Mouse (Mus musculus): ENCODE data around the gene Fam83e. TPM values are rescaled to one million over a fixed set of nuclear protein-coding genes. Genes with fewer than 3 reads are reported as not detected.

The Fam83e gene
- total and polyA plus RNA-seq, 3 experiments: 0.13 to 1.3 (median 0.74) TPM

GRCm38 (mm10) chr7:45708221-45708761 is 12.7 kb upstream of the Fam83e start:
- H3K27me3 ChIP-seq (replicated peaks): no peaks in the 10 kb centered on the region
- no peaks in the 10 kb centered on the region for H3K9me3 ChIP-seq (replicated peaks; ENCODE audit: low read length)
- peak overlapping the region; percentile 91 for H3K4me2 ChIP-seq (ENCODE audit: insufficient read depth, low read depth, poor library complexity, severe bottlenecking)
- no peaks in the 10 kb centered on the region for H3K79me2 ChIP-seq (replicated peaks; ENCODE audit: control insufficient read depth, extremely low read depth, insufficient read depth, poor library complexity, severe bottlenecking)
- peak overlapping the region; percentile 50 for H3K9ac ChIP-seq (ENCODE audit: insufficient read depth, low read depth)
- peak overlapping the region; percentile 17 to 77 (median 53) for H3K4me3 ChIP-seq (replicated peaks in 1 of 3; ENCODE audit: low read depth in 2 of 3, low read length in 2 of 3, poor library complexity in 1 of 3)
- in situ Hi-C loops (cut with MboI; ENCODE audit: low pct_ligation_motif_present, low pct_unique_long_range_greater_than_20kb, low sequenced_read_pairs): no loop called here
- dilution Hi-C loops (cut with MboI; ENCODE audit: extremely low pct_ligation_motif_present, extremely low pct_unique_long_range_greater_than_20kb, low sequenced_read_pairs): no loop called here
- peaks cover 31 to 46% of the 10 kb centered on the region in 2 experiments for H3K36me3 ChIP-seq (replicated peaks in 1 of 2; ENCODE audit: control insufficient read depth in 1 of 2, insufficient read depth in 1 of 2, low read length in 1 of 2)
- DNase-seq (ENCODE audit: extremely low read depth): no peak
- peaks cover 0 to 38% of the 10 kb centered on the region in 2 experiments; a peak in 2 of 4 replicates for H3K4me1 ChIP-seq (ENCODE audit: control insufficient read depth in 1 of 2, insufficient read depth in 2 of 2)
- H3K27ac ChIP-seq (ENCODE audit: insufficient read depth, low read depth): peak overlapping the region; percentile 87
- TF ChIP-seq JUND (conservative IDR thresholded peaks at IDR 0.05; ENCODE audit: low read depth, low read length): 0 out of 2 replicates have a peak, but pooled peaks have one; percentile 4
- TF ChIP-seq HCFC1 (IDR thresholded peaks at IDR 0.05; ENCODE audit: low read depth, low read length): no peak
- TF ChIP-seq BHLHE40 (IDR thresholded peaks at IDR 0.05; ENCODE audit: low read depth, low read length): no peak
- TF ChIP-seq POLR2AphosphoS2 (IDR thresholded peaks at IDR 0.05; ENCODE audit: low read depth, low read length): no peak; the same call in 1 of the 2 replicates
- TF ChIP-seq MYC (IDR thresholded peaks at IDR 0.05; ENCODE audit: low read depth, low read length): no peak
- TF ChIP-seq UBTF (IDR thresholded peaks at IDR 0.05; ENCODE audit: low read depth, low read length): 0 out of 2 replicates have a peak, but pooled peaks have one; percentile 26
- TF ChIP-seq ZC3H11A (IDR thresholded peaks at IDR 0.05; ENCODE audit: low read depth, low read length): no peak
- no peak for TF ChIP-seq TCF12 (IDR thresholded peaks at IDR 0.05; ENCODE audit: low read depth, low read length)
- TF ChIP-seq EP300 (IDR thresholded peaks at IDR 0.05; ENCODE audit: low read length): no peak
- no peak for TF ChIP-seq ZNF384 (IDR thresholded peaks at IDR 0.05; ENCODE audit: low read depth, low read length)
- TF ChIP-seq ELF1 (IDR thresholded peaks at IDR 0.05; ENCODE audit: low read depth, low read length): no peak
- TF ChIP-seq NELFE (IDR thresholded peaks at IDR 0.05; ENCODE audit: low read depth, low read length): no peak

- Histone ChIP-seq H3K27me3 (replicated peaks) (no peaks in the 10 kb centered on the region), H3K9me3 (replicated peaks; ENCODE audit: low read length) (no peaks in the 10 kb centered on the region), H3K4me2 (ENCODE audit: insufficient read depth, low read depth, poor library complexity, severe bottlenecking) (peak overlapping the region; percentile 91; the same call in 1 of the 2 replicates), H3K27ac (ENCODE audit: insufficient read depth, low read depth) (no peak overlapping the region), H3K4me1 (ENCODE audit: control insufficient read depth in 1 of 2, insufficient read depth in 2 of 2) (peaks cover 0 to 35% of the 10 kb centered on the region in 2 experiments; a peak in 2 of 4 replicates), H3K4me3 (replicated peaks in 1 of 3; ENCODE audit: low read depth in 2 of 3, low read length in 2 of 3, poor library complexity in 1 of 3) (no peak overlapping the region), H3K36me3 (replicated peaks in 1 of 2; ENCODE audit: control insufficient read depth in 1 of 2, insufficient read depth in 1 of 2, low read length in 1 of 2) (peaks cover 35 to 53% of the 10 kb centered on the region in 2 experiments), H3K79me2 (replicated peaks; ENCODE audit: control insufficient read depth, extremely low read depth, insufficient read depth, poor library complexity, severe bottlenecking) (peaks cover 3% of the 10 kb centered on the region), H3K9ac (ENCODE audit: insufficient read depth, low read depth) (no peak overlapping the region)
- in situ Hi-C loops (cut with MboI; ENCODE audit: low pct_ligation_motif_present, low pct_unique_long_range_greater_than_20kb, low sequenced_read_pairs): no loop called here
- DNase-seq (ENCODE audit: extremely low read depth): no peak
- dilution Hi-C loops (cut with MboI; ENCODE audit: extremely low pct_ligation_motif_present, extremely low pct_unique_long_range_greater_than_20kb, low sequenced_read_pairs): no loop called here
- TF ChIP-seq KAT2A (IDR thresholded peaks at IDR 0.05; ENCODE audit: insufficient replicate concordance, low read length): no peak
- no peak for TF ChIP-seq CTCF (conservative IDR thresholded peaks at IDR 0.05 in 1 of 2, IDR thresholded peaks at IDR 0.05 in 1 of 2; ENCODE audit: low read depth in 2 of 2, low read length in 2 of 2)
- no peak for TF ChIP-seq USF1 (IDR thresholded peaks at IDR 0.05; ENCODE audit: low read depth, low read length)
- TF ChIP-seq MXI1 (IDR thresholded peaks at IDR 0.05; ENCODE audit: low read depth, low read length): 0 out of 2 replicates have a peak, but pooled peaks have one; percentile 16
- TF ChIP-seq POLR2AphosphoS2 (IDR thresholded peaks at IDR 0.05; ENCODE audit: low read depth, low read length): no peak
- 0 out of 2 replicates have a peak, but pooled peaks have one; percentile 5 for TF ChIP-seq SIN3A (IDR thresholded peaks at IDR 0.05; ENCODE audit: low read length)
- TF ChIP-seq JUN (IDR thresholded peaks at IDR 0.05; ENCODE audit: insufficient read depth, low read depth, low read length): no peak
- no peak for TF ChIP-seq NELFE (IDR thresholded peaks at IDR 0.05; ENCODE audit: low read depth, low read length)
- TF ChIP-seq ZMIZ1 (IDR thresholded peaks at IDR 0.05; ENCODE audit: low read depth, low read length): no peak
These were observed 12.0 kb upstream of the Fam83e start for GRCm38 (mm10) chr7:45709036-45709435.
